Mouse (Mus musculus) liver, embryonic 18 days (tissue): ENCODE data around the gene Pgpep1l. TPM values are rescaled to one million over a fixed set of nuclear protein-coding genes. Genes with fewer than 3 reads are reported as not detected.

Source experiments
- polyA plus RNA-seq: library from polyadenylated mRNA; depleted of rRNA; stranded (reverse); fragments of >200 nt; gene quantifications from 2 replicates; pipeline ENCODE4 v1.2.3, GENCODE M21; 2012; rRNA removed

The Pgpep1l gene
- not detected in 2 replicates for polyA plus RNA-seq

DNA sequence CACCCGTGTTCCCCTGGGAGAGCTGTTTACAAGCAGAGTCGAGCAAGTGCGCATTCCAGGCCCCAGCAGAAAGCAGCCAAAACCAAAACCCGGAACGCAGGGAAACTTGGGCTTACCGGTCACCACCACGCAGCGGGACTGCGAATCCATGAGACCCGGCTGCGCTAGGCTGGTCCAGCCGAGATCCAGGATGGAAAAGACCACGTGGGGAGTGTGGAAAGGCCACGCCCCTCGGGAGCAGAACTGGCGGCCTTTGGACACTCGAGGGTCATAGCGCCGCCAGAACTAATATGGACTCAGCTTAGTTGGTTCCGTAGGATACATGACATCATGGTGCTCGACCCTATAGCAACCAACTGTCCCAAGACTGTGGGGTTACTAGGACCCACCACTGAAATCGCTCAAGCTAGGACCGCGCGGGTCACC is at the start of gene Pgpep1l:
TSS of gene Pgpep1l (minus strand) at position 206 of the 426 bp plus-strand sequence.

DNA sequence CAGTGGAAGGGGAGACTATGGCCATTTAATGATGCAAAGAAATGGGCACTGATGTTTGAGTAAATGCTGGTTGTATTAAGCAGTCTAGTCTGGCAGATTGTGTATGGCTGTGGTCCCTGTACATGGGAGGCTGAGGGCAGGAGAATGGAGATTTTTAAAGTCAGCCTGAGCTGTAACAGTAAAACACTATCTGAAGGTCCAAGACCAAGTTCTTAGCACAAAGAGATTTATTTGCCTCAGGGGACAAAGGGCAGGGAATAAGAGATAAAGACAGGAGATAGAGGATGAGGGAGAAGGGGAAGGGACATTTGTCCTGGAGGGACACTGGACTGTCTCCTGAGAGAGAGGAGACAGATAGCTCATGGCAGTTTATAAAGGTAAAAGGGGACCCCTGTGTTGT is 9.5 kb upstream of the Pgpep1l start, which contains the start of gene Fam169b:
TSS of gene Fam169b (plus strand) at position 325 of the 400 bp plus-strand sequence.

Other genes starting within 250 kb of the Pgpep1l start
- 2.6 and 3.3 TPM in 2 replicates for gene Fam169b, start 9.6 kb upstream of the Pgpep1l start, polyA plus RNA-seq